Mouse (Mus musculus) A20 (cell line): ENCODE results near the gene Tfe3.
"Not testable (repeated sequence)": the region's sequence is repeated elsewhere in the genome, so short reads cannot be mapped to it uniquely, and the experiment has no call there.

Source experiments
- DNase-seq: peaks from one replicate; pipeline ENCODE4 v3.0.0-alpha.2; 2011; ENCODE audit warnings: low read depth, low spot score

Gene Tfe3

GRCm38 (mm10) chrX:7802157-7802556 is 39.8 kb downstream of the Tfe3 start:
- DNase-seq, result not testable (repeated sequence)

- peak; percentile 8 for DNase-seq
These were observed 52.7 kb downstream of the Tfe3 start for GRCm38 (mm10) chrX:7815016-7815415.

GRCm38 (mm10) chrX:7821865-7822779 is 59.8 kb downstream of the Tfe3 start, which contains the start of gene Kcnd1:
Gene Kcnd1, plus strand, starts transcription at chrX:7822289.
- DNase-seq, result no peak
